Mouse (Mus musculus): ENCODE data around the gene Npl.

DNA sequence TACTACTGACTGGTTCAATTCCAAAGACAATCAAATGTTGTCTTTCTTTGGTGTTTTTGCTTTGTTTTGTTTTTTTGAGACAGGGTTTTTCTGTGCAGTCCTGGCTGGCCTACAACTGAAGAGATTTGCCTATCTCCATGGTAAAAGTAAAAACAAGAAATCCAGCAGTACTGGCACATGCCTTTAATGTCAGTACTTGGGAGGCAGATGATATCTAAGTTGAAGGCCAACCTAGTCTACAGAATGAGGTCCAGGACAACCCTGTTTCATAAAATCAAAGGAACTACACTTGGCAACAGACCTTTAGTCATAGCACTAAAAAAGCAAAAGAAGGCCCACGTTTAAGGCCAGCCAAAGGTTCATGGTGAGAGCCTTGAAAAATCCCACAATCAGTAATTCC is 88.0 kb downstream of the Npl start:
- TF ChIP-seq POLR2A (IDR thresholded peaks at IDR 0.05; ENCODE audit: borderline replicate concordance, control insufficient read depth, low read depth, low read length) = no peak
- TF ChIP-seq CTCF (IDR thresholded peaks at IDR 0.05; ENCODE audit: control insufficient read depth, insufficient read depth, low read length) = no peak
